Mouse (Mus musculus): ENCODE measurements around the gene Rraga. TPM values are rescaled to one million over a fixed set of nuclear protein-coding genes. Genes with fewer than 3 reads are reported as not detected.

Gene Rraga
- 38.6 and 45.4 TPM in 2 replicates for polyA plus RNA-seq (2012; rRNA removed; ENCODE audit: low replicate concordance)

GRCm38 (mm10) chr4:86575283-86575983 is at the start of gene Rraga:
Rraga (plus strand) TSS chr4:86575668.

GRCm38 (mm10) chr4:86558228-86558627 is 17.2 kb upstream of the Rraga start, which contains the start of gene Saxo1:
Saxo1 (minus strand) TSS chr4:86558328.

GRCm38 (mm10) chr4:86611524-86612288 is 36.2 kb downstream of the Rraga start, which contains the start of gene Haus6:
Haus6 (minus strand) TSS chr4:86612055.

Other genes with a start within 250 kb of the Rraga start
- gene Saxo1, start 17.3 kb upstream of the Rraga start, polyA plus RNA-seq (2012; rRNA removed; ENCODE audit: low replicate concordance): not detected in 2 replicates
- 3.6 and 12.6 TPM in 2 replicates for gene Haus6, start 36.4 kb downstream of the Rraga start, polyA plus RNA-seq (2012; rRNA removed; ENCODE audit: low replicate concordance)
- 376 and 460 TPM in 2 replicates for gene Plin2, start 94.4 kb downstream of the Rraga start, polyA plus RNA-seq (2012; rRNA removed; ENCODE audit: low replicate concordance)
- gene Dennd4c, start 172.9 kb downstream of the Rraga start, polyA plus RNA-seq (2012; rRNA removed; ENCODE audit: low replicate concordance): 3.9 and 7.7 TPM in 2 replicates

All from mammary gland, adult 2 months (tissue).